Mouse (Mus musculus): ENCODE measurements around the gene G6pc. TPM values are rescaled to one million over a fixed set of nuclear protein-coding genes. Genes with fewer than 3 reads are reported as not detected.

G6pc gene
- polyA plus RNA-seq (2014; fragmentation: Illumina TruSeq; extraction: RNeasy Lipid Tissue Mini Kit (QIAGEN cat#74804); ENCODE audit: insufficient read depth, low read depth, low replicate concordance): not detected

GRCm38 (mm10) chr11:101367326-101367935 is at the start of gene G6pc:
Gene G6pc (plus strand): TSS chr11:101367561.

DNA sequence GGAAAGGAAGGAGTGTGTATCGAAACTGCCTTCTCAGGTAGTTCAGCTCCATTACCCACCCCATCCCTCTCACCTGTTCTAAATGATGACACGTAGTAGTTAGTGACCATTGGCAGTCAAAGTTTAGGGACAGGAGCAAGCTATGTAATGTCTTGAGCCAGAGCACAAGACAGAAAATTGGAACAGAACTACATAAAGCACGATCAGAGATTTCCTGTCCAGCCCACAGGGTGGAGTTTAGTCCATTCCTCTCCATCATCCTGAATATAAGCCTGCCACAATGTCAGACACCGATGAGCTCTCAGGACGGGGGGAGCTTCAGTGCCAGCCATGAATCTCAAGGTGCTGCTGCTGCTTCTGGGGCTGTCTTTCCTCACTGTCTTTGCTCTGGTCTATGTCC is 42.6 kb upstream of the G6pc start, which contains the start of gene Aoc2:
Aoc2 (plus strand) TSS at position 301 of the 400 bp plus-strand sequence.

GRCm38 (mm10) chr11:101330371-101330924 is 36.9 kb upstream of the G6pc start, which contains the start of gene Aoc3:
Gene Aoc3 (plus strand): TSS chr11:101330605.

DNA sequence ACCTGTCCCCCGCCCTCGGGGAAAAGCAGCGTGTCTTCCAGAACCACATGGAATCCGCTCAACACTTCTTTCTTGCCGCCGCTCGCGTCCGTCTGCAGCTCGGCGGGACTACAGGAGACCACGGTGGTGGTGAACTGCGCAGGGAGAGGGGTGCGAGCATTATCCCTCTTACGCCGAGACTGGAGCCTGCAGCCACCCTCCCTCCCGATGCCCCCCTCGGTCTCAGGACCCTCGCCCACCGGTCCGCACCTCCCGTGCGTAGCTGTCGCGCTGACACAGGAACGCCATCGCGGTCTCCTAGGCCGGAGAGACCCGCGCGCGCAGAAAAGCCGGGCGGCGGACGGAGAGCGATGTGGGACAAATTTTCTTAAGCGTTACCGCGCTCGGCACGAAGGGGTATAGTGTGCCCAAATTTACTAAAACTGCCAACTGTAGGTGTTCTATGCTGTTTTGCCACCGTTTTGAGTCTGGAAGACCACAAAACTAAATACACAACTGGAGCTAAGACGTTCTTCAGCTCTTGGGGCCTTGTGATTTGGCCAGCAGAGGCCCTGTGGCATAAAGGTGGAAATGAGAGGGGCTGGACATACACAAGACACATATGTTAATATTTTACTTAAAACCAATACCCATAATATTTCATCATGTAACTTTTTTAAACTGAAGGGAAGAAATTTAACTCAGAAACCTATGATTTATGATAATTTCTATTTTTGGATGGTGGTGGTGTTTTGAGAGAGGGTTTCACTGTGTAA is 49.9 kb downstream of the G6pc start, which contains the start of gene Aarsd1:
Aarsd1 (minus strand) TSS at position 515 of the 755 bp plus-strand sequence.

GRCm38 (mm10) chr11:101424105-101424851 is 56.9 kb downstream of the G6pc start, which contains the start of gene Gm27029:
Gene Gm27029 (minus strand): TSS chr11:101424796.

GRCm38 (mm10) chr11:101424925-101425813 is 57.8 kb downstream of the G6pc start, which contains the start of the genes Rundc1 and Ptges3l:
Gene Rundc1 (plus strand): TSS chr11:101425085.
Gene Ptges3l (minus strand): TSS chr11:101425333.

Other genes with a start within 250 kb of the G6pc start
- 36.3 TPM for gene Retreg3, start 247.7 kb upstream of the G6pc start, polyA plus RNA-seq (2014; fragmentation: Illumina TruSeq; extraction: RNeasy Lipid Tissue Mini Kit (QIAGEN cat#74804); ENCODE audit: insufficient read depth, low read depth, low replicate concordance)
- gene Tubg1, start 247.6 kb upstream of the G6pc start, polyA plus RNA-seq (2014; fragmentation: Illumina TruSeq; extraction: RNeasy Lipid Tissue Mini Kit (QIAGEN cat#74804); ENCODE audit: insufficient read depth, low read depth, low replicate concordance): 16.8 TPM
- gene Tubg2, start 211.7 kb upstream of the G6pc start, polyA plus RNA-seq (2014; fragmentation: Illumina TruSeq; extraction: RNeasy Lipid Tissue Mini Kit (QIAGEN cat#74804); ENCODE audit: insufficient read depth, low read depth, low replicate concordance): 1.1 TPM
- gene Cntnap1, start 197.0 kb upstream of the G6pc start, polyA plus RNA-seq (2014; fragmentation: Illumina TruSeq; extraction: RNeasy Lipid Tissue Mini Kit (QIAGEN cat#74804); ENCODE audit: insufficient read depth, low read depth, low replicate concordance): 0.62 TPM
- 10.0 TPM for gene Plekhh3, start 196.2 kb upstream of the G6pc start, polyA plus RNA-seq (2014; fragmentation: Illumina TruSeq; extraction: RNeasy Lipid Tissue Mini Kit (QIAGEN cat#74804); ENCODE audit: insufficient read depth, low read depth, low replicate concordance)
- gene Ccr10, start 192.1 kb upstream of the G6pc start, polyA plus RNA-seq (2014; fragmentation: Illumina TruSeq; extraction: RNeasy Lipid Tissue Mini Kit (QIAGEN cat#74804); ENCODE audit: insufficient read depth, low read depth, low replicate concordance): 0.13 TPM
- gene Ezh1, start 141.1 kb upstream of the G6pc start, polyA plus RNA-seq (2014; fragmentation: Illumina TruSeq; extraction: RNeasy Lipid Tissue Mini Kit (QIAGEN cat#74804); ENCODE audit: insufficient read depth, low read depth, low replicate concordance): 23.4 TPM
- 682 TPM for gene Ramp2, start 121.5 kb upstream of the G6pc start, polyA plus RNA-seq (2014; fragmentation: Illumina TruSeq; extraction: RNeasy Lipid Tissue Mini Kit (QIAGEN cat#74804); ENCODE audit: insufficient read depth, low read depth, low replicate concordance)
- 121 TPM for gene Vps25, start 113.9 kb upstream of the G6pc start, polyA plus RNA-seq (2014; fragmentation: Illumina TruSeq; extraction: RNeasy Lipid Tissue Mini Kit (QIAGEN cat#74804); ENCODE audit: insufficient read depth, low read depth, low replicate concordance)
- 9.4 TPM for gene Wnk4, start 107.0 kb upstream of the G6pc start, polyA plus RNA-seq (2014; fragmentation: Illumina TruSeq; extraction: RNeasy Lipid Tissue Mini Kit (QIAGEN cat#74804); ENCODE audit: insufficient read depth, low read depth, low replicate concordance)
- 0.25 TPM for gene Cntd1, start 88.5 kb upstream of the G6pc start, polyA plus RNA-seq (2014; fragmentation: Illumina TruSeq; extraction: RNeasy Lipid Tissue Mini Kit (QIAGEN cat#74804); ENCODE audit: insufficient read depth, low read depth, low replicate concordance)
- 157 TPM for gene Coa3, start 88.4 kb upstream of the G6pc start, polyA plus RNA-seq (2014; fragmentation: Illumina TruSeq; extraction: RNeasy Lipid Tissue Mini Kit (QIAGEN cat#74804); ENCODE audit: insufficient read depth, low read depth, low replicate concordance)
- gene Becn1, start 65.3 kb upstream of the G6pc start, polyA plus RNA-seq (2014; fragmentation: Illumina TruSeq; extraction: RNeasy Lipid Tissue Mini Kit (QIAGEN cat#74804); ENCODE audit: insufficient read depth, low read depth, low replicate concordance): 89.2 TPM
- gene Psme3, start 51.3 kb upstream of the G6pc start, polyA plus RNA-seq (2014; fragmentation: Illumina TruSeq; extraction: RNeasy Lipid Tissue Mini Kit (QIAGEN cat#74804); ENCODE audit: insufficient read depth, low read depth, low replicate concordance): 33.8 TPM
- gene Aoc2, start 42.5 kb upstream of the G6pc start, polyA plus RNA-seq (2014; fragmentation: Illumina TruSeq; extraction: RNeasy Lipid Tissue Mini Kit (QIAGEN cat#74804); ENCODE audit: insufficient read depth, low read depth, low replicate concordance): 0.70 TPM
- 4.7 TPM for gene Aoc3, start 37.0 kb upstream of the G6pc start, polyA plus RNA-seq (2014; fragmentation: Illumina TruSeq; extraction: RNeasy Lipid Tissue Mini Kit (QIAGEN cat#74804); ENCODE audit: insufficient read depth, low read depth, low replicate concordance)
- gene Aarsd1, start 50.1 kb downstream of the G6pc start, polyA plus RNA-seq (2014; fragmentation: Illumina TruSeq; extraction: RNeasy Lipid Tissue Mini Kit (QIAGEN cat#74804); ENCODE audit: insufficient read depth, low read depth, low replicate concordance): 26.8 TPM
- gene Gm27029, start 57.2 kb downstream of the G6pc start, polyA plus RNA-seq (2014; fragmentation: Illumina TruSeq; extraction: RNeasy Lipid Tissue Mini Kit (QIAGEN cat#74804); ENCODE audit: insufficient read depth, low read depth, low replicate concordance): 2.7 TPM
- 10.9 TPM for gene Rundc1, start 57.5 kb downstream of the G6pc start, polyA plus RNA-seq (2014; fragmentation: Illumina TruSeq; extraction: RNeasy Lipid Tissue Mini Kit (QIAGEN cat#74804); ENCODE audit: insufficient read depth, low read depth, low replicate concordance)
- gene Ptges3l, start 57.8 kb downstream of the G6pc start, polyA plus RNA-seq (2014; fragmentation: Illumina TruSeq; extraction: RNeasy Lipid Tissue Mini Kit (QIAGEN cat#74804); ENCODE audit: insufficient read depth, low read depth, low replicate concordance): 5.4 TPM
- 823 TPM for gene Rpl27, start 74.7 kb downstream of the G6pc start, polyA plus RNA-seq (2014; fragmentation: Illumina TruSeq; extraction: RNeasy Lipid Tissue Mini Kit (QIAGEN cat#74804); ENCODE audit: insufficient read depth, low read depth, low replicate concordance)
- 80.7 TPM for gene Ifi35, start 80.8 kb downstream of the G6pc start, polyA plus RNA-seq (2014; fragmentation: Illumina TruSeq; extraction: RNeasy Lipid Tissue Mini Kit (QIAGEN cat#74804); ENCODE audit: insufficient read depth, low read depth, low replicate concordance)
- gene Rnd2, start 97.4 kb downstream of the G6pc start, polyA plus RNA-seq (2014; fragmentation: Illumina TruSeq; extraction: RNeasy Lipid Tissue Mini Kit (QIAGEN cat#74804); ENCODE audit: insufficient read depth, low read depth, low replicate concordance): 19.0 TPM
- gene Vat1, start 98.7 kb downstream of the G6pc start, polyA plus RNA-seq (2014; fragmentation: Illumina TruSeq; extraction: RNeasy Lipid Tissue Mini Kit (QIAGEN cat#74804); ENCODE audit: insufficient read depth, low read depth, low replicate concordance): 86.7 TPM
- gene Brca1, start 184.4 kb downstream of the G6pc start, polyA plus RNA-seq (2014; fragmentation: Illumina TruSeq; extraction: RNeasy Lipid Tissue Mini Kit (QIAGEN cat#74804); ENCODE audit: insufficient read depth, low read depth, low replicate concordance): 0.28 TPM
- gene Nbr1, start 184.6 kb downstream of the G6pc start, polyA plus RNA-seq (2014; fragmentation: Illumina TruSeq; extraction: RNeasy Lipid Tissue Mini Kit (QIAGEN cat#74804); ENCODE audit: insufficient read depth, low read depth, low replicate concordance): 33.6 TPM
- 12.7 TPM for gene Tmem106a, start 214.7 kb downstream of the G6pc start, polyA plus RNA-seq (2014; fragmentation: Illumina TruSeq; extraction: RNeasy Lipid Tissue Mini Kit (QIAGEN cat#74804); ENCODE audit: insufficient read depth, low read depth, low replicate concordance)
- gene Gm11634, start 231.7 kb downstream of the G6pc start, polyA plus RNA-seq (2014; fragmentation: Illumina TruSeq; extraction: RNeasy Lipid Tissue Mini Kit (QIAGEN cat#74804); ENCODE audit: insufficient read depth, low read depth, low replicate concordance): not detected